Mouse (Mus musculus) mature B cell (primary cell): ENCODE data around the gene Olfr1440.

Experiments used
- in situ Hi-C: fragments of 300-500 bp; cut with MboI; formaldehyde crosslinking; loops from 2 replicates; pipeline ENCODE4 v1.14.3; 2019

Gene Olfr1440

DNA sequence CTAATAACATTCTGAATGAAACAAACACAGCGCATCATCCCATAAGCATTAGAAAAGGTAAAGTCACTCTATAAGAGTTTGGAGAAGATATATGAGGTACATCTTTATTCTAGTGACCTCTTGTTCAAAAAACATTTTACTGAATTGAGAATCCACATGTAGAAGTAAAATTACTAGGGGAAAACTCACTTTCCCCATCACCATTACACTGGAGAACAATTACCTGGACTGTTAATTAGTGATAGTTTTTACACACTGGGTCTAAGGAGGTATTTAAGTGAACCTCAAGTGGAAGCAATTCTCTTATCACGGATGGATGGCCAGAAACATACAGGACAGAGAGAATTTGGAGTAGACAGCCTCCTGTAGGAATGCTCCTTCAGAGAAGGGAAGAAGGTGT is at the start of gene Olfr1440:
Olfr1440 (plus strand) TSS at position 301 of the 400 bp plus-strand sequence.
- in situ Hi-C loops = no loop called here

DNA sequence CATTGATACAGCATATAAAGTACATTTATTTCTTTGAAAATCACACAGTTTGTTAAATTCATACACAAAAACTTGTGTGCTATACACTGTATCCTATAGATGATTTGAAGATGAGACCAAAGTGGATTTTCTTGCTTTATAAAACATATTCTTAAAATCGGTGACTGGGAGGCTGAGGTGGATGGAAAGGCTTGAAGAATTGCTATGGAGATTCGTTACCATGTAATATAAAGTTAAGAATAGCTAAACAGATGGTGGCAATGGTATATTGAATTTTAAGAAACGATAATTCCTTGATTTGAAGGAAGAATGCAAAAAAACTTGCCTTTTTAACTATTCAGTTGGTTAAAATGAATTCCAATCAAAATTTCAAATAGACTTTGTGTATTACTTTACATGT is 14.1 kb upstream of the Olfr1440 start:
- in situ Hi-C loops = no loop called here

DNA sequence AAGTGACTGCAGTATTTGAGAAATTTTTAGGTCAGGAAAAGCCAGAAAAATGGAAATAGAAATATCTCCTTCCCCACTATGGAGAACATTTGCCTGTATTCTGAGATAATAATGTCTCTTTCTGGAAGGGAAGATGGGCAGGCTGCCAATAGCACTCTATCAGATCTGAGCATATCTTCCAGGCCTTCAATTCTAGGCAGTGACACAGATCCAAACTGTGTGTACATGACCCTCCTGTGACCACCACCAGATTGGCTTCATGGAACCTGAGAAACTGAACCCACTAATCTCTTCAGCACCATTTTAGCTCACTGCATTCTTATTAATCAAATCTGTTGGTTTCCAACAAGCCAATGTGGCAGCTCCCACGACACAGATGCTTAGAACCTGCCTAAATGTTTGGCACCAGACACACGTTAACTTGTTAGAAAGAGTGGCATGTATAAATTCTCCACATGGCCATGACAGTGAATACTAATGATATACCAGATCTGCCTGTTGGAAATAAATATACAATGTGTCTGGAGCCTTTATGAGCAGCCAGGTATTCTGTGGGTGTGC is 12.5 kb upstream of the Olfr1440 start:
- in situ Hi-C loops = no loop called here

DNA sequence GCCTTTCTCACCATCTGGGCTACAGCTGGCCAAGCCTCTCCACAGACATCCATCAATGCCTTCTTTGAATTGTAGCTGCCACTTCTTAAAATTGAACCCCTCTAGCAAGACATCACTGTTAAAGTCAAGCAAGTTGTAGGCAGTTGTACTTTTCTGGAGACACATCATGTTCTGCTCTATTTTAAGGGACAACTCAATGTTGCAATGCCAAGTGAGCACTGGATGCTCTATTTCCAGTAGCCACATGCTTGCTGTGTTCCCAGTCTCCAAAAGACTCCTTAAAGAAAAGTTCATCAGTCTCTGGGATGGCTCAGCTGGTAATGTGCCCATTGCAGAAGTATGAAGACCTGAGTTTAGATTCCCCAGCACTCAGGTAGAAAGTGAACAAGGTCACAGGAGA is 26.7 kb downstream of the Olfr1440 start:
- in situ Hi-C loops = no loop called here

DNA sequence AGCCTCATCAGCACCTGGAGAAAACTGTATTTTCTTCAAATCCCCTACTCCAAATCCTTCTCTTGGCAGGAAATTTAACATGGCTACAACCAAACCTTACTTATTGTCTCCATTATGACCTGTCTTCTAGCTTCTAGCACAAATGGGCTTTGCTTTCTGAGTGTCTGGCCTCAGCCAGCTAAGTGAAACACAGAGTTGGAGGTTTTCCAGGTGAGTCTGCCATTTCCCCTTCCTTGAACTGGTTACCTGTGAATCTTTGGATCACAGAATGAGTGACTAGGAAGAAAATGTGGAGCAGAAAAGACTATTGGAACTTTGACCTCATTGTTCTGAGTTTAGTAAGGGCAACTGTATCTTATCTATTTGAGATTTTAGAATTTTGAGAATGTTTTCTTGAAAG is 30.3 kb downstream of the Olfr1440 start, which contains the start of gene Olfr1441:
Olfr1441 (plus strand) TSS at position 73 of the 400 bp plus-strand sequence.
- in situ Hi-C loops = no loop called here

DNA sequence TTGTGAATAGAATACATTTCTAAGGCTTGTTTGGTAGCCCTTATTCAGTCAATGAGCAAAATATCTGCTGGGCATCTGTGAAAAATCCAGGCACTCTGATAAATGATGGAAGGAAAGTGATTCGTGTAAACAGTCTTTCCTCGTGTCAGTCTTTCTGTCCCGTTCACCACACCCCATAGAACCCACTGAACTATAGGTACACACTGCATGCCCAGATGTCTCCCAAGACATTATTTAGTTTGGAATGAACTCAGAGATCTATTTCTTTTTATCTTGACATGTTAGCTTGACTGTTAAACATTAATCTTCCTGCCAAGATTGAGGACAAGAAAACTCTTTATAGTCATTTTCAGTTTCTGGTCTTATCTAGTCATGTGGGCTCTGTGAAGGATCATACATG is 31.2 kb downstream of the Olfr1440 start:
- in situ Hi-C loops = no loop called here

DNA sequence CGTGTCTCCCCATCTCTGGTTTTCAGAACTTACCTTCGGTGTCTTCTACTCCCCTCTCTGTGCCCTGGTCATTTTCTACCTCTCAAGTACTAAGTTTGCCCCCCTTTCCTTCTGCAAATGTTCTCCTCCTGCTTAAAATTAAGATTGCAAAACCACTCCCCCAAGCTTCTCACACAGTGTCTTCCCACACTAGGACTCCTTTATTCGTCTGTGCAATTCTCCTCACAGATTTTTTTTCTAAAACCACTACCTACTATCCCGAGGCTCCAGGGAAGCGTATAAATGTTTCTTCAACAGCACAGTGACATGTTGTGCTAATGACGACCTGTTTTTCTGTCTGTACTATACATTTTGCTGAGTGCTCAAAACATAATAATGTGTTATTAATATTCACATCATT is 33.5 kb downstream of the Olfr1440 start:
- in situ Hi-C loops = no loop called here

DNA sequence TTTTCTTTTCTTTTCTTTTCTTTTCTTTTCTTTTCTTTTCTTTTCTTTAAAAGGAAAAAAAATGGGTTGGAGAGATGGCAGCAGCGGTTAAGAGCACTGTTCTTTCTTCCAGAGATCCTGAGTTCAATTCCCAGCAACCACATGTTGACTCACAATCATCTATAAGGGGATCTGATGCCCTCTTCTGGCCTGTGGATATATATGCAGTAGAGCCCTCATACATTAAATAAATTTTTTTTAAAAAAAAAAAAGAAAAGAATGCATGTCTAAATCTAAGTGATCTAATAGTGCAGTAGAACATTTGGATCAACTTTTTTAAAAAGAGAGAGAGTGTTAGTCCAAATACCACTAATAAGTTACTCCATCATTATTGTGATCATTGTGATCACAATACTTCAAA is 34.6 kb downstream of the Olfr1440 start:
- in situ Hi-C loops = no loop called here

DNA sequence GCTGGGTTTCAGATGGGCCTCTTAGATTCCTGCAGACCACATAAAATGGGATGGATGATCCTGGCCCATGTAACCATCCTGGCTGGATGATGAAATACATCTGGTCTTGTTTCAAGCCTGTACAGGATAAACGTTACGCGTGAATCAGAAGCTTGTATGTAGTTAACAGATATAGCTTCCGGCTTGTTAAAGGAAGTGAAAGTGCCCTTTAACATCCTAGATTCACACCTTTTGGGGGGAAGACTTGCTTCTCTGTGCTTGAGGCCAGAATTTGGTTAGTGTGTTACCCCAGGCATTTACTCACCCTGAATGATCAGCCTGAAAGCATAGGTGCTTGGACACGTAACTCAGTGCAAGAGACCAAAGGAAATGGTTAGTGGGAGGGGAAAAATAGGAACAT is 40.0 kb downstream of the Olfr1440 start:
- in situ Hi-C loops = loop anchor here (25.0 kb wide), 1 partner anchor 415 kb away; no protein-coding TSS in a partner anchor

DNA sequence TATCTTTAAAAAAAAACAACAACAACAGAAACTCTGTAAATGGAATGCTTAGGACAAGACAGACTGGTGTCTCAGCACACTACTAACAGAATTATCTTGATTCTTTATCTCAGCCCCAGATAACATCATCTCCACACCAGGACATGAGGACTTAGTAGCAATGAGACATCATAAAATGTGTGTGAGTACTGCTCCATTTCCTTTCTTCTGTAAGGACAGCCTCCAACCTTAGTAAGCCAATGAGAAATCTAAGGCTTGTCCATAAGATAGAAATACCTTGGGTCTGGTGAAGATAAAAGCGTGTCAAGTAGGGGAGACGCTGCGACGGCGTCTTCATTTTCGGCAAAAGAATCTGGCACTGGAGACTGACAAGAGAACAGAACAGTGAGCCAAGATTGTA is 40.5 kb downstream of the Olfr1440 start, which contains the start of gene Pfpl:
Pfpl (plus strand) TSS at position 301 of the 400 bp plus-strand sequence.
- in situ Hi-C loops = loop anchor here (25.0 kb wide), 1 partner anchor 415 kb away; no protein-coding TSS in a partner anchor

DNA sequence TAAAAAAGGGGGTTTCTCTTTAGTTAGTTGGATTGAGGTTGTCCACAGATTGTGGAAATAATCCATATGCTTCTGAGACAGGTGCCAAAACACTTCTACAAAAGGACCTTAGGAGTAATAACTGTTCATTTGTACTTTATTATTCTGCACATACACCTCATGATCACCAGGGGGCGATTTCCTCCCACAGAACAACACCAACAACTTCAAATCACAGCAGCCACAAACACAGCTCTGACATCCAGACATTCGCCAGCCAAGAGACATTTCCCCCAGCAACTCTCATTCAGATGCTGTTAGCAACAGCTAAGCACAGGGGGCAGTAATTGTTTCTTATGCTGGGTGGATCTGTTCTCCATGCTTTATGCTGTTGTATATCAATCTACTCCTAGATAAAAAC is 46.0 kb downstream of the Olfr1440 start:
- in situ Hi-C loops = loop anchor here (5.0 to 25.0 kb wide), 4 partner anchors 69 to 421 kb away; partner anchors contain the start of genes Dtx4, Lpxn and Zfp91

DNA sequence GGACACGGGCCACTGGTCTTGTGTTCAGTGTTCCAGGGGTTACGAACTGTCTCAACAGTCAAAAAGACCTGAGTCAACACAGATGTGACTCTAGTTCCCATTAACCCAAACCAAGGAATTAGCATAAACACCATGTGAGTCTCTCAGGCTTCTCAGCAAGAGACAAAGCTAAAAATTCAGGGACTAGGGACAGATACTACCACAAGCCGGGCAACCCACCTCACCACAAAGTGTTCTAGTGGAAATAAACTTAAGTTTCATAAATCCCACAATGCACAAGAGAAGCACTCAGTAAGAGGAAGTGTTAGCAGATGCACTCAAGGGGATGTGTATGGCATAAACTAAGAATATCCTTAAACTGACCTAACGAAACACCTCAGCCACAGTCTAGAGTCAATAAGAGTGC is 47.9 kb downstream of the Olfr1440 start:
- in situ Hi-C loops = loop anchor here (10.0 to 25.0 kb wide), 3 partner anchors 140 to 423 kb away; partner anchors contain the start of genes Lpxn and Zfp91

DNA sequence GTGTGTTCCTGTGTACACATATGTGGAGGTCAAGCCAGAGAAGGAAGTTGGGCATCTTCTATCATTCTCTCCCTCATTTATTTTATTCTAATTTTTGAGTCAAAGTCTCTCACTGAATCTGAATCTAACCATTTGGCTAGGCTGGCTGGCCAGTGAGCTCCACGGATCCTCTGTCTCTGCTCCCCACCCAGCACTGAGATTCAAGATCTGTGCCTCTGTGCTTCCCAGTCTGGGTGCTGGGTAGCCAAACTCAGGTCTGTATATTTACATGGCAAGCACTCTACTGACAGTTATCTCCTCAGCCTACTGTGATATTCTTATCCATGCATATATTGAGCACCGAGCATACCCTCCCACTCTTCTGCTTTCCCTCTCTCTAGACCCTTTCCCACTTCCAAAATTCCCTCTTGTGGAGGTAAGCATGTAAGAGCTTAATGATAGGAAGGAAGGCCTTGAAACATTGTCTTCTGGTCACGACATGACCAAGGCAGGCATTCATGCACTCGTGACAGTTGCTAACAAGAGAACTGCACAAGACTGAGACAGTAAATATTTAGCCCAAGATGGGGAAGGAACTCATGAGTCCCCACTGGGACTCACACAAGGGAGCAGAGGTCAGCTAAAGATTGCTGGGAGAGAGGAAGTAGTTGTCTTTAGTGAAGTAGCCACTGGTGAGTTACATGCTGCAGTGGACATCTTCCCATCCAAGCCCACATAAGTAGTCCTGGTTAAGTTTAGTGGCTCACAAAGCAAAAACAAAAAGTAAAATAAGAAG is 48.9 kb downstream of the Olfr1440 start:
- in situ Hi-C loops = loop anchor here (10.0 to 25.0 kb wide), 3 partner anchors 139 to 424 kb away; partner anchors contain the start of genes Lpxn and Zfp91

DNA sequence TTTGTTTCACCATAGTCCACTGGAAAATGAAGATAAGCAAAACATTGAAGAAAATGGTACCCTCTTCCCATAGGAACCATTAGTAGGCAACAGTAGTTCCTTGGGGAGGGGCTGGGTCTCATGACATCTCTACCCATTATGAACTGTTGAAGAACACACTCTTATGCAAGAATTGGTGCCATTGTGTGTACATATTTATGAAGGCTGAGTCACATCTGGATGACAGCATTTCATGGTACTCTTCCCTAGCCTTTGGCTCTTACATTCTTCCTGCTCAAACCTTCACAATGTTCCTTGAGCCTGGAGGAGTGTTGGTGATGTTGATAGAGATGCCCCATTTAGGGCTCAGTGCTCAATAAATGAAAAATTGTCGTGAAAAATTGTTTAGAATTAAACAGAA is 52.5 kb downstream of the Olfr1440 start:
- in situ Hi-C loops = loop anchor here (10.0 to 25.0 kb wide), 3 partner anchors 135 to 427 kb away; partner anchors contain the start of genes Lpxn and Zfp91

DNA sequence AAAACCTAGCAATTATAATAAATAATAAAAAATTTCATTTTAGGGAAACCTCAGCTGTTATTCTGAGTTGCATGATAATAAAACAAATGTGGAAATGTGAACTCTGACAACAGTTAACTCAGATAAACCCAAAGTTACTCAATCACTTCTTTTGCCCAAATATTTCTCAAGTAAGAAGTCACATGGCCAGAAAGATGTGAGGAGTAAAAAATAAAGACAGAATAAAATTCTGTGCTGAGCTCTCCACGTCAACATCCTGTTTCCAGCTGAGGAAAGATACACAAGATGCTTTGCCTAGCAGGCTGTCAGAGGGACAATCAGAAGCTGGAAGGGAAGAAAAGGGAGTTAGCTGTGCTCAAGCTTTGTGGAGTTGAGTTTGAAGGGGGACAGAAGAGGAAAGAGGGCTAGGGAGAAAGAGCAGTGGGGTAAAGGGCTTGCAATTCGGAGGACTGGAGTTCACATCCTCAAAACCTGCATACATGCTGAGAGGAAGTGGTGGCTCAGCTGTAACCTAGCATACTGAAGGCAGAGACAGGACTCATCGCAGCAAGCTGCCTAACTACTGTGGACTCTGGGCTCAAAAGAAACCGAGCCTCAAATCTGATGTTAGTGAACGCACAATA is 53.1 kb downstream of the Olfr1440 start:
- in situ Hi-C loops = loop anchor here (25.0 kb wide), 1 partner anchor 428 kb away; no protein-coding TSS in a partner anchor

DNA sequence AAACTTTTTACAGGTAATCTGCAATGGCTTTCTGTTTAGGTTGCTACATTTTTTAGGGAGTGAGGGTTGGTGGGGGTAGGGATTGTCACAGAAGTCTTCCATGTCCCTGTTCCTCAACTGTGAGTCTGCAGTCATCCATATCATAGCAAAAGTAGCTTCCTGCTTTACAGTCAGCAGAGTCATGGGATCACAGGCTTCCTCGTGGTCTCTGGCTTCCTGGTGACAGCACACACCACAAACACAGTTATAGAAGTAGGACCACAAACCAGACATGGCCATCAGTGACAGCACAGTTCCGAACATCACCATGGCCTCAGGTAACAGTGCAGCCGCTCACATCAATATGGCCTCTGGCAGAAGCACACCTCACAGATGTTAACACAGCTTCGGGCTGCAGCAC is 55.5 kb downstream of the Olfr1440 start:
- in situ Hi-C loops = loop anchor here (25.0 kb wide), 1 partner anchor 430 kb away; no protein-coding TSS in a partner anchor

DNA sequence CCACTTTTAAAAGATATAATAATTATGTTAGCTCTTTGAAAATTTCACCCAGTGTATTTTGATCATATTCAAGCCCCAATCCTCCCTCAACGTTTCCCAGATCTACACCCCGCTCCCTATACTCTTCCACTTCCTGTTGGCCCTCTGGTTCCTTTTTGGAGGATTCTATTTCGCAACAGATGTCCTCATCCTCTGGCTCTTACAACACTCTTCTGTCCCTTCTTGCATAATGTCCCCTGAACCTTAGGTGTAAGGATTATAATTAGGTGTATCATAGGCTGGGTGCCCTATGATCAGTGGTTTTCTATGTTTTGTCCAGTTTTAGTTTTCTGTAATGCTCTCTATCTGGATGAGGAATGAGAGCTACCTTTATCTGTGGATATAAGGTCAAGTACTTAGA is 57.9 kb downstream of the Olfr1440 start:
- in situ Hi-C loops = loop anchor here (25.0 kb wide), 1 partner anchor 433 kb away; no protein-coding TSS in a partner anchor
